Mouse (Mus musculus): ENCODE measurements around the gene Bscl2.

DNA sequence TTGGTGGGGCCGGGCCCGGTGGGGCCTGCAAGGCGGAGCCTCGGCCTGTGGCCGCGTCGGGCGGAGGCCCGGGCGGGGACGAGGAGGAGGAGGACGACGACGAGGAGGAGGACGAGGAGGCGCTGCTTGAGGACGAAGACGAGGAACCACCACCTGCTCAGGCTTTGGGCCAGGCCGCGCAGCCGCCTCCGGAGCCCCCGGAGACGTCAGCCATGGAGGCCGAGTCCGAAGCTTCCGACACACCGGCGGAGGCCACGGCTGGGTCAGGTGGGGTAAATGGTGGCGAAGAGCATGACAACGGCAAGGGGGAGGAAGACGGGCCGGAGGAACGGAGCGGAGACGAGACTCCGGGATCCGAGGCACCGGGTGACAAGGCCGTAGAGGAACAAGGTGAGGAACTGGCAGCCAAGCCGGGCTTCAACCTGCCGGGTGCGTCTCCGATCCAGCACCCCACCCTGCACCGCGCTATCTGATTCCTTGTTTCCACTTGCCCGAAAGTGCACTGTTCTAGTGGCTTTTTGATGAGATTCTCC, 16.8 kb upstream of the Bscl2 start:
- TF ChIP-seq CTCF (IDR thresholded peaks at IDR 0.05; ENCODE audit: insufficient read depth, low read depth, low read length): no peak
- no peak for TF ChIP-seq POLR2A (IDR thresholded peaks at IDR 0.05; ENCODE audit: insufficient read depth, low read depth, low read length)
